Mouse (Mus musculus): ENCODE results near the gene Serinc5.

Serinc5 gene

DNA sequence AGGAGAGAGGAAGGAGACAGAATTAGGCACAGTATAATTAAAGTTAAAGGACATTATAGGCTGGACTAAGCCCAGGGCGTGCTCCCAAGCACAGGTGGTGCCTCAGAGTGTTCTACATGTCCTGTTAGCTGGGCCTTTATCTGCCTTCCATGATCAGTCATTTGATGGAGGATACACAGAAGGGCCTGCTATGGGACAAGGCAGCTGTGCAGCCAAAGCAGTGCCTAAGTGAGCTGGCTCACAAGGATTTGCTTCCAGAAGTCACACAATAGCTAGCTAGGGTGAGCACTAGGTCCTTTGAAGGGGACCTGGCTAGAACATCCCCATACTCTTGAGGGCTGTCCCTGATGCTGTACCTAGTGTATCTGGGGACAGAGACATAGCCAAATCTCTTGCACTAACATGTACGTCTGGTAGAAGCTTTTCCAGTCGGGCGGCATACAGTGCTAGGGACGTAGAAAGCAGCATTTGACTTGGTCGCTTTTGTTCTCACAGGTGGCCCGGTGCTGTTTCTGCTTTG is 94.2 kb downstream of the Serinc5 start:
- DNase-seq (ENCODE audit: low spot score), result no peak

DNA sequence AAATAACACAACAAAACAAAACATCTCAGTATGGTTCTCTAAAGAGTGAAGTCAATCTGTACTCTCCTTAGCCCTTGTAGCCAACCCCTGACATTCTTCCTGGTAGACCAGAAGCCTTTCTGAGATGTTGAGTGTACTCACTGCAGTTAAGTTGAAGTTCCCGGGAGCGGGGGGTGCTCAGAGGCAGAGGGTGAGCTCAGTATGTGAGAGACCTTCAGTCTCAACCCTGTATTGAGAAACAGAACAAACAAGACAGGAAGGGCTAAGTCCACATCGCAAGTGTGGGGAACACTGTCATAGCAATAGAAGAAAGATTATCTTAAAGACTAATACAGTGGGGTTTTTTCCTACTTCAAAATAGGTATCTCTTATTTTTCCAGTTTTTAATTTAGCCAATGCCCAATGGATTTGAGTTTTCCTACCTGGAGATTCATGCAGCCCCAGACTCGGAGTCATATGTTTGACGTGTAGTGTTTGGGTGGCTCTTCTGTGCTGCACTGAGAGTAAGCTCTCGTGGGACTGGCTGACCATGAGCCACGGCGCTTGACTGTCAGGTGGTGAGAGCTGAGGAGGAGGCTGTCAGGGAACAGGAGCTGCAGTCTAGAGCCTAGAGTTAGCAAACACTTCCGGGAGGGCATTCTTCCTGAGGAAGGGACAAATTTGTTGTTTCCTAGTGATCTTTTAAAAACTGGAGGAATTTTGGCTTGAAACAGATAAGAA is 95.6 kb downstream of the Serinc5 start:
- no peak for DNase-seq (ENCODE audit: low spot score)

- DNase-seq (ENCODE audit: low spot score), result no peak
Measured at GRCm38 (mm10) chr13:92707941-92708340, 97.0 kb downstream of the Serinc5 start.

DNA sequence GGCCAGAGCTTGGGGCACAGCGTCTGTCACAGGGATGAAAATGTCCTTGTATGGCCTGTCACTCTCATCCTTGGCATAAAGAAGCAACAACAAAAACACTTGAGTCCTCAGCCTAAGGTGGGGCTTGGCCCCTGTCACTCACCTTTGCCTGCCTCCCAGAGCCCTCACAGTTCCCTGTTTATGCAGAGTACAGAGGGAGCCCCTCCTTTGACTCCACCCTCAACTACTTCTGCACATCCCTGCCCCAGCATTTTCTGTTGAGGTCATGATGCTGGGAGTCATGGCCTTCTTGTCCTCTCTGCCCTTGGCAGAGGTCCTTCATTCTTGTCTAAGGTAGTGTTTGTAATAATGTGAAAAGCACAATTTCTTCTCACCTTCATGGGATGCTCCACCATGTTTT is 97.6 kb downstream of the Serinc5 start:
- no peak for DNase-seq (ENCODE audit: low spot score)

GRCm38 (mm10) chr13:92709535-92709934 is 98.6 kb downstream of the Serinc5 start:
- no peak for DNase-seq (ENCODE audit: low spot score)

- DNase-seq (ENCODE audit: low spot score), result no peak
Measured at GRCm38 (mm10) chr13:92710361-92710760, 99.5 kb downstream of the Serinc5 start.

DNA sequence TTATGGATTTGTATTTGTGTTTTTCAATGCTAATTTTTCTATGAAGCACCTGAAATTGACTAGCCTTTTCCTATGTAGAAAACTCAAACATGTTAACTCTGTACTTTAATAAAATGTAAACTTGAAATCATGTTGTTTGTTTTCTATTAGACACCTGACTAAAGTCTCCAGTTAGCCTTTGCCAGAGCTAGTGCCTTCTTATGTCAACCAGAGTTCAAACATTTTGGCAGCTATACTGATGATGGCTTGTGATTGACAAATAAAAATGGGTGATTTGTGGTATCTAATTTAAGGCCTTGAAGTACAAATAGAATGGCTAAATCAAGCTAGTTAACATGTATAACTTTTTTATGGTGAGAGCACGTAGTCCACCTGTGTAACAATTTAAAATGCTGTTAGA is 100.9 kb downstream of the Serinc5 start:
- no peak for DNase-seq (ENCODE audit: low spot score)

DNA sequence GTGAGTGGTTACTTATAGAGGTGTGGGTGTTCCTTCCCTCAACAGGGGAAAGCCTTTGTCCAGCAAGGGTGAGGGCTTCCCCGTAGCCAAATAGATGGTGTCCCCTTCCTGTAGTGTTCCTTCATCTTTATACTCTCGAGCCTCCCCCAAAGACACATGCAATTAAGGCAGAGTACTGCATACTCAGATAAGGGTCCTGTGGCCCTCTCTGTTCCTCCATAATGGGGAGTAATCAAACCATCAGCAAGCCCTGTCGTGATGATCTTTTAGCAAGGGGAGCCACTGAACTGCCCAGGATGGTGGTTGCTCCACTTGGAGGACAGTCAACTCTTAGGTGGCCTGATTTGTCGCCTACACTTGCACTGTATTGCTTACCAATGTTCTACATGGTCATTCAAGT is 101.7 kb downstream of the Serinc5 start:
- DNase-seq (ENCODE audit: low spot score), result no peak

DNA sequence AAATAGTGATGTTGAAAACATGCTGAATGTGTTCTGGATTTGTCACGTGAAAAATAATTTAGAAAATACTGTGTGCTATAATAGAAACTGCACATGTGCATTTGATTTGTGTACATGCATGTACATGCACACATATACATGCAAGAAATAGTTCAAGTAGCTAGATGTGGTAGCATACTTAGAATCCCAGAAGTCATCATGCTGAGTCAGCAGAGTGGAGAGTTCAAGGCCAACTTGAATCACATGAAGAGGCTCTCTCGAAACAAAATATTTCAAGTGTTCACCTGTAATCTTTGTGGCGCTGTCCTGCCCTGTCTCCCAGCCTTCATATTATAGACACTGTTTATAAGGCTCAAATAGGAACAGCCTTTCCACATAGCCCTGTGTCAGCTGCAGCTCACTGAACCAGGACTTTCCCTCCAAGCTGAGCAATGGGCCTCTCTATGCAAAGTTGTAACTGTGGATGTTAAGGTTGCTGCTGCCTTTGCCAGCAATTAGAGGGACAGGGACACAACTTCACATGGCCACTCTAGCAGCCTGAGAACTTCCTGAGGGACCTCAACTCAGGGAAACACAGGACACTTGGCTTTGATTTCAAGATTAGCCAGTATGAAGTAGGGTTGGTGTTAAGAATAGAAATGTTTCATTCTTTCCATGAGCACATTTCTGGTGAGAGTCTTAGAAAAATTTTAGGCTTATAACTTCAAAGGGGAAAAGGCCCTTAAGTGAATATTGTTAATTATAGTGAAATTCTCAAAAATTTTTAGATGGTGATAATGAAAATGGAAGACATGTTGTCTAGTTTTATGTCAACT is 107.2 kb downstream of the Serinc5 start:
- no peak for DNase-seq (ENCODE audit: low spot score)

DNA sequence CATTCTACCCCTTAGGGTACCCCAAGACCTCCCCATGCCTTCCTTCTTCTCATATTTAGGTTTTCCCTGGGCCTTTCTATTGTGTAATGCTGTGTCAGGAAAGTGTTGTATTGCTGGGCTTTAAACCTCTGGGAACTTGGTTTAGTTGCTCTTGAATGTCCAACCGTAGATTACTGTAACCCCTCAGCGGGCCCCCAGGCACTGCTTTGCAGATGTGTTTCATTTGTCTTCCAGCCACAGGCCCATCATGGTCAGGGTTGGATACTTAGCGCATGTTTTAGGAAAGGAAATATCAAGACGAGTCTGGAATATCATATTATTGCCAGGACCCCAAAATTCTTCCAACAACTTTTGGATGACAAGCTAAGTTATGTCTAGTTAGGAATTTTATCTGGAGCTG is 110.1 kb downstream of the Serinc5 start:
- DNase-seq (ENCODE audit: low spot score), result no peak

DNA sequence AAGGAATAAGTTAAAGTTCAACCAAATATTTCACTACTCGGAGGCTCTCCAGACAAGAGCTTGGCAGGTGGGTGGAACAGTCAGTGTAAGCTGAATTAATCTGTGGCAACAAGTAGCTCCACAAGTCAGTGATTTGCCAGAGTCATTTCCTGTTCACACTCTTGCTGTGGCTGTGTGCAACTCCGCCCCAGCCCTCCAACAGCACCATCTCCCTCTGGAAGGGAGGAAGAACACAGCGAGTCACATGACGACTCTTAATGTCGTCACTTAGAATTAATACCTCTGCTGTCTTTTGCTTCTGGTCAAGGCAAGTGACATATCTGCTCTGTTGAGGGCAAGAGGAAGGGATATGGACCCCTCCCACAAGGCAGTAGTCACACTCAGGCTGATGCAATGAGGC is 111.5 kb downstream of the Serinc5 start:
- no peak for DNase-seq (ENCODE audit: low spot score)

- no peak for DNase-seq (ENCODE audit: low spot score)
Measured at GRCm38 (mm10) chr13:92729811-92730210, 118.9 kb downstream of the Serinc5 start.

DNA sequence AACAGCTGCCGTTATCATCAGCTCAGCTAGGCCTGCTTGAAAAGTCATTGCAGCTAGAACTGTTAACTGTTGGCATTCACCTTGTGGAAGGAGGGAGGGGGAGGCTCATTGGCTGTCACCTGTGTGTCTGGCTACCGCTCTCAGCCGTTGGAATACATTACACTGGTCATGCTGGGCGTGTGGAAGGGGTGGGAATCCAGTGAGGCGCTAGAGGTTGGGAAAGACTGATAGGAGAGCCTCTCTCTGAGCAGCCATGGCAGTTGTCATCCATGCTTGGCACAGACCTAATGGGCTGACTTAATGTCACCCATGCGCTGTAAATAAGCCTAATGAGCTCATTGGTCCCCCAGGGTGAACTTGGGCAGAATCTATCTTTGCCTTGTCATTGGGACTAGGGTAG is 120.9 kb downstream of the Serinc5 start:
- DNase-seq (ENCODE audit: low spot score), result no peak

- DNase-seq (ENCODE audit: low spot score), result no peak
Measured at GRCm38 (mm10) chr13:92732836-92733235, 121.9 kb downstream of the Serinc5 start.

GRCm38 (mm10) chr13:92733252-92733651 is 122.4 kb downstream of the Serinc5 start:
- DNase-seq (ENCODE audit: low spot score), result no peak

- DNase-seq (ENCODE audit: low spot score), result no peak
Measured at GRCm38 (mm10) chr13:92733741-92734140, 122.8 kb downstream of the Serinc5 start.

DNA sequence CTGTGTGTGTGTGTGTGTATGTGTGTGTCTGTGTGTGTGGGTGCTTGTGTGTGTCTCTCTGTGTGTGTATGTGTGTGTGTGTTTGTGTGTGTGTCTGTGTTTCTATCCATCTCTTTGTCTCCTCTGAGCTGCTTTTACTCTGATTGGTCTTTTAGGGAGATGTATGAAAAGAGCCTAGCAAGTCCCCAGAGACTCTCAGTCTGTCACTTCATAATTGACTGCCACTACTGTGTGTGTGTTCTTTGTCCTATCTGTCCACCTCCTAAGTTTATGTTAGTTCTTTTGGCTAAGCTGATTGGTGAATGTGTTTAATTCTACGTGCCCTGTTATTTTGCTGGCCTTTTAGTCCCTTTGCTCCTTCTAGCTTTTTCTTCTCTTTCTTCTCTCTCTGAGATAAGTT is 124.8 kb downstream of the Serinc5 start:
- DNase-seq (ENCODE audit: low spot score), result no peak

DNA sequence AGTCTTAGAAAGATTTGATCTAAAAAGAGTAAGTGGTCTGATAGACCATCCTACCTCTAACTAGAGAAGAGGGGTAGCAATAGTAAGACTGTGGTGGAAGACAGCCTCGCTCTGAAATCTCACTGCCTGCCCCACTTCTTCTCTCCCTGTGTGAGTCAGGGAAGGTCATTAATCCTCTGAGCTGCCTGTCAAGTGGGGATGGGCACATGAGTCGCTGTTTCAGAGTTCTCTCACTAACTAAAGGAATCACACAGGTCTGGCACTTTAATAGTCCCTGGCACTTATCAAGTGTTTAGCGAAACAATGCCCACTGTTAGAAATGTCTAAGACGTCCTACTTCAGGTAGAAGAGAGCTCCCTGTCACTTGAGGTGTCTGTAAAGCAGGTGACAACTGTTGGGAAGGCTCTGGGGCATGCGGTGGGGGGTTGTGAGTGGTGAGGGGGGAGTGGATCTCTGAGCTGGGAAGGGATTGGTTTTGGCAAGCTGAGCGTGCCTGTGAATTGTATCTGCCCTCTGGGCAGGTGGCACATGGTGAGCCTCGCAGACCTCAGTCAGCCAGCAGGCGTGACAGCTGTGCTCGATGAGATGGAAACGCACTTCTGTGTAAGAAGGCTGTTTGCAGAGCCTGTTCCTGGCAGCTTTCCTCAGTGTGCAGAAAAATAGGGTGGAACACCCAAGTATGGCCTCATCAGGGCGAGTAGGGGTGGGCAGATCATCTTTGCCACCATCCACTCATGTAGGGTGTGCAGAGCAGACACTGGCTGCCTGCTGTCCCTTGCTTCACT is 125.8 kb downstream of the Serinc5 start:
- no peak for DNase-seq (ENCODE audit: low spot score)

DNA sequence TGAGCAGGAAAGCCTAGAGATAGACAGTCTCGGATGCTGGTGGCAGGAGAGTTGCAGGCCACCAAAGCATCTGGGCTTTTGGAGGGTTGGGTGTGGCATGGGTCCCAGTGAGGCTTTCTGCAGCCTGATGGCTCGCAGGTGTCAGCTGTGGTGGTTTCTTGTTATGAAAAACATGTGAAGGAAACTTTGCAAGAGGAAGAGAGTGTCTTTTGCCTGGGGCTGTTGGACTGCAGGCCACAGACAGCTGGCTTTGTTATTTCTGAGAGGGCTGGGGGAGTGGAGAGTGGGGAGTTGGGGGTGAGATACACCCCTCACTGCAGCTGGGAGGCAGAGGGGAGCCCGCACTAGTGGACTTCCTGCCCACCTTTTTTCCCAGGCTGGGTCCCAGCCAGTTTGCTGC is 127.9 kb downstream of the Serinc5 start:
- no peak for DNase-seq (ENCODE audit: low spot score)

DNA sequence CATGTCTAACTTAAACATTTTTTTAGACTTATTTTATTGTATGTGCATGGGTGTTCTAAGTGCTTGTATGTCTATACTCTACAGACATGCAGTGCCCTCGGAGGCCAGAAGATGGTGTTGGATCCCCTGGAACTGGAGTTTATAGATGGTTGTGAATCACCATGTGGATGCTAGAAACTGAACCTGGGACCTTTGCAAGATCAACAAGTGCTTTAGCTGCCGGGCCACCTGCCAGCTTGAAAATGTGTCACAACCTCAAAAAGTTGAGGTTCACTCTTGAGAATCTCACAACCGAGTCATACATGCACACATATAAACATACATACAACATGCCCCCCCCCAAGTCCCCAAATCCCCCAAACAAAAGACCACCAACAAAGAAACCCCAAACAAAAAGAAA is 129.0 kb downstream of the Serinc5 start:
- DNase-seq (ENCODE audit: low spot score), result no peak

GRCm38 (mm10) chr13:92740671-92741270 is 129.9 kb downstream of the Serinc5 start:
- DNase-seq (ENCODE audit: low spot score), result no peak

DNA sequence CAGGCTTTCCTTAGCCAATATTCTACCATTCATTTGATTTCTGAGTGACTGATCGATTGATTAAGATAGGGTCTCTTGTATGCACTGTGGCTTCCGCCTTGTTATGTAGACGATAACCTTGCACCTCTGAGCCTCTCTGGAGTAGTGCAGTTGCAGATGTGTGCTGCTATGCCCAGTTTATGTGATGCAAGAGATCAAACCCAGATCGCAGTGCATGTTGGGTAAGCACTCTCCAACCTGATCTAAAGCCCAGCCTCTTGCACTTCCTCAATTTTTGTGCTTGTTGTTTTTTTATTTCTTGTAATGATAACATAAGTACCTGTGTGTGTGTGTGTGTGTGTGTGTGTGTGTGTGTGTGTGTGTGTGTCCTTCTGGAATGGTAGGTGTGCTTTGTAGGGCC is 132.0 kb downstream of the Serinc5 start:
- DNase-seq (ENCODE audit: low spot score), result no peak
